Mouse (Mus musculus): ENCODE results near the gene Ethe1.
"Not testable (repeated sequence)": the region's sequence is repeated elsewhere in the genome, so short reads cannot be mapped to it uniquely, and the experiment has no call there.

The Ethe1 gene

GRCm38 (mm10) chr7:24612308-24612910, 25.1 kb downstream of the Ethe1 start:
- no peak for DNase-seq (ENCODE audit: low read depth)

DNA sequence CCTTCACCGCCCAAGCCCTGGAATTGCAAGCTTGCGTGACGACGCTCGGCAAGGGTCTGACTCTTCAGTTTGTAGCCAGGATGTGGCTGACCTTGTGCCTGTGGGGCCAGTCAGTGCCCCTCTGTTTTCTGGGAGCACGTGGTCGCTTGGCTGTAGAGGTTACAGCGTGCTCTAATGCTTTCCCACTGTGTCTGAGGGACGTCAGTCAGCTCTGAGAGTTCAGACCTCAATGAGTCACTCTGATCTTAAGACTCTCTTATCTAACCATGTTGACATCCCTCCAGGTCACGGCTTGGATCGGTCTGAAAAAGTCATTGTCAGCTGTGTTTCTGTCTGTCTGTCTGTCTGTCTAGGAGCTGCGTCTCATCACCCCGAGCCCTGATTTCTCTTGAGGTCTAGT, 27.5 kb downstream of the Ethe1 start:
- peak; percentile 94 for DNase-seq (ENCODE audit: low read depth)

DNA sequence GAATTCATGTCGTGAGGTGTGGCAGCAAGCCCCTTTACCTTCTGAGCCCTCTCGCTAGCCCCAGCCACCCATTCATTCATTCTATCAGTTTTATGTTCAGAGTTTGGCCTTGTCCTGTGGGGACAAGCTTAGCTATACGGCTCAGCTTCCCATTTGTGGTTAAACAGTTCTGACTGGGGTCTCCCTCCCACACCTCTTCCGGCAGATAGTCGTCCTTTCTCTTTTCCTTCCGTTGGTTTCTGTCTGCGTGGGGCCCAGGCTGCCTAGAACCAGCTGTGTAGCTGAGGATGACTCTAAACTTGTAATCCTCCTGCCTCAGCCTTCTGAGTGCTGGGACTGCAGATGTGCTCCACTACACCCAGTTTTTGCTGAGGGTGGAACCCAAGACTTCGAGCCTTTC, 30.4 kb downstream of the Ethe1 start:
- DNase-seq (ENCODE audit: low read depth): peak; percentile 88

- not testable (repeated sequence) for DNase-seq (ENCODE audit: low read depth)
These were observed 31.0 kb downstream of the Ethe1 start for GRCm38 (mm10) chr7:24618374-24618773.

DNA sequence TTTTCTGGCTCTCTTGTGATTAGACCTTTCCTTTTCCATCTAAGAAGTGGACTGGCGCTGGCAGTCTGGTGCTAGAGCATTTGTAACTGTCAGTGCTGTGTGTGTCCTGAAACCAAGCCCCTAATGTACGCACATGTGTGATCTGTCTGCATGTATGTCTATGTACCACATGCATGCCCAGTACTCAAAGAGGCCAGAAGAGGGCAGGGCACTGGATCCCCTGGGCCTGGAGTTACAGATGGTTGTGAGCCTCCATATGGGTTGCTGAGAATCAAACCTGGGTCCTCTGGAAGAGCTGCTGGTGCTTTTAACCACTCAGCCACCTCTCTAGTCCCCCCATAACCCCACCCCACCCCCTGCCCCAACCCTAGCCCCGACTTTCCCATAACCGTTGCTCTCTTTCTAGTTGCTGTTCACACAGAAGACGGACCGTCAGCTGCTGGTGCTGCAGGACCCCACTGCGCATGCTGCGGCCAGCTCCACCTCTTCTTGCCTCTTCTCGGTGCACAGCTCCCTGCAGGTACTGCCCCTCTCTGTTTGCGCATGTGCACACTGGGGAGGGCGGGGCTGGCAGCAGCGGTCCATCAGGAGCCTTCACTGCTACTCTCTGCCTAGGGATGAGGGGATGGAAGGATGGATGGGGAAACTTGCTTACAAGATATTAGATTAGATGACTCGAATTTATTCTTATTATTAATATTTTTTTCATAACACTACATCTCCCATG, 32.5 kb downstream of the Ethe1 start:
- no peak for DNase-seq (ENCODE audit: low read depth)

DNA sequence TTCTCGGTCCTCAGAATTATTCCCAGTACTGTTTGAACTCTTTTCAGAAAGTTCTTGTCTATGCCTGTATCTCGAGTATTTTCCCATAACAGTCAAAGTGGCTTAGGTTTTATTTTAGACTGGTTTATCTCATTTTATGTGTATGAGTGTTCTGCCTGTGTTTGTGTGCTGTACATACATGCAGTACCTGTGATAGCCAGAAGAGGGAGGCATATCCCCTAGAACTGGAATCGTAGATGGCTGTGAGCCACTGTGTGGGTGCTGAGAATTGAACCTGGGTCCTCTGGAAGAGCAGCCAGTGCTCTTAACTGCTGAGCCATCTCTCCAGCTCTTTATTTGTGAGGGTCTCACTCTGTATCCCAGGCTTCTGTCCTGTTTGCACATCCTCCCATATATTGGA, 33.9 kb downstream of the Ethe1 start:
- DNase-seq (ENCODE audit: low read depth): no peak

- no peak for DNase-seq (ENCODE audit: low read depth)
These were observed 35.6 kb downstream of the Ethe1 start for GRCm38 (mm10) chr7:24622967-24623366.

GRCm38 (mm10) chr7:24628685-24629610, 41.6 kb downstream of the Ethe1 start:
- DNase-seq (ENCODE audit: low read depth): peak; percentile 55

DNA sequence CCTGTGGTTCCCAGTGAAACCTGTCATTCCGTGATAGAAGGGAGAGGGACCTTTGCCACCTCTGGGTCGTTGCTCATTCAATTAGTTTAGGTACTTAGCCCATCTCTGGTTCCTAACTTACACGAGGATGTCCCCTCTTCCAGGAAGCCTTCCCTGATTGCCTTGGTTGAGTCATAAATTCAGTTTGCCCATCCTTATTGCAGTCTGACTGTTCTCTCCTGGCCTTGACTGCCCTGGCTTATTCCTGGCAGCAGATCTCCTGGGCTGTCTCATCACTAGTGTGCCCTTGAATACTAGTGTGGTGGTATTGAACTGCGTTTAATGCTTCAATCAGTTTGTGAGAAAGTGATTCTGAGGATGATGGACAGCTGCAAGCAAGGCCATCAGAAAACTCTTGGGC, 42.3 kb downstream of the Ethe1 start:
- DNase-seq (ENCODE audit: low read depth): no peak

DNA sequence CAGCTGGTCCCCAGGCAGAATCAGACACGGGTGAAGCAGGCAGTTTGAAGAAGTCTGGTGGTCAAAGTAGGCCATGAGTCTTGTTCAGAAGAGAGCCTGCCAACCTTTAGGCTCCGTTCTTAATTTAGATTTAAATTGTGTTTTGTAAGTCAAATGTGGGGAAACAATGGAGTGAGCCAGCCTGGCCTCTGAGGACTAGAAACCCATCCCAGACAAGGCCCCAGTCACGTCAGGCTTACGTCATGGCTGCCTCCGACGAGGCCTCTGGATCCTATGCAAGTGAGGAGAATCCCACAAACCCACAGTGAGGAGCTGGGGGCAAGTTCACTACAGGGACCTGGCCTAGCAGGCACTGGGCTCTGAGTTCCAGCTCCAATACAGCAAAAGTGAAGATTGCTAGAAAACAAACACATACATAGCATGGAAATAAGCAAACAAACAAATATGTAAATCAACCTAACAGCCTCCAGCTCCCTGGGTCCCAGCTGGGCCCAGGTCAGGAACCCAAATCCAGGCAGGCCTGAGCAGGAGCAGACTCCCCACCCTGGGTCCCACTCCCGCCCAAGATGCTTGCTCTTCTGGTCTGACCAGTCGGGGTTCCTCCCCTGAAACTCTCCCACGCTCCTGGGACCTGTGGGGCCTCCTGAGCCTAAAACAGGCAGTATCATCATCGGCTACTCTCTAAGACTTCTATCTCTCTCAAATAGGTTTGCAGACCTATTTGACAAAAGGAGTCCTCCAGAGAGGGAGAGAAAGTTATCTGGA, 43.0 kb downstream of the Ethe1 start:
- DNase-seq (ENCODE audit: low read depth): no peak

DNA sequence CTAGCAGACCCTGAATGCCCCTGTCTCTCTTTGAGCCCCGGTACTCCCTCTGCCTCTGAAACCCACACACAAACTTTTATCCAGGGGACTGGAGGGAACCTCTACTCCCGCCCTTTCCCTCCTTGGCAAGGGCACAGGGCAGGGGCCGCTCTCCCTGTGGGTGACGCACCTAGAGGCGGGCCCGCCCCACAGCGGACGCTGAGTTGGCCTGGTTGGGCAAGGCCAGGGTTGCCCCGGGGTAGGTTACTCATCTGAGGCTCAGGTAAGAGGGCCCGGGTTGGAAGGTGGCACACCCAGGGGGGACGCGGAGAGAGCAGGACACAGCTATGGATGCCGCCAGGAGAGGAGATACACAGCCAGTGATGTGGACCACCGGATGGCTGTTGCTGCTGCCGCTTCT, 48.9 kb downstream of the Ethe1 start, which contains the start of gene Lypd3:
Gene Lypd3, plus strand, starts transcription at position 287 of the 400 bp plus-strand sequence.
- no peak for DNase-seq (ENCODE audit: low read depth)

- DNase-seq (ENCODE audit: low read depth): no peak
These were observed 49.7 kb downstream of the Ethe1 start for GRCm38 (mm10) chr7:24637046-24637445.

- no peak for DNase-seq (ENCODE audit: low read depth)
These were observed 50.9 kb downstream of the Ethe1 start for GRCm38 (mm10) chr7:24638026-24638856.

- DNase-seq (ENCODE audit: low read depth): no peak
These were observed 53.1 kb downstream of the Ethe1 start for GRCm38 (mm10) chr7:24640450-24640849.

DNA sequence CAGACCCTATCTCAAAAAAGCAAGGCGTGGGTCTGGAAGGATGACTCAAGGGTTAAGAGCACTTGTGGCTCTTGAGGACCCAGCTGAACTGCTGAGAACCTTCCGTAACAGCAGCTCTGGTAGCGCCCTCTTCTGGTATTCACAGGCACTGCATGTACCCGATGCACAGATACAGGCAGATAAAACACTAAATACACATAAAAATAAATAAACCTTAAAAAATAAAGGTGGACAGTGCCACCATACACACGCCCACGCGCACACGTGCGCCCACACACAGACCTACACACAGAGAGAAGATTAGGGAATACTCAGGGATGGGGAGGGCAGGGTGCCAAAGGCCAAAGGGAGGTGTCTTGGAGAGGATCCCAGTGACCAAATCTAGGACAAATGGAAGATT, 55.1 kb downstream of the Ethe1 start:
- peak; percentile 79 for DNase-seq (ENCODE audit: low read depth)

DNA sequence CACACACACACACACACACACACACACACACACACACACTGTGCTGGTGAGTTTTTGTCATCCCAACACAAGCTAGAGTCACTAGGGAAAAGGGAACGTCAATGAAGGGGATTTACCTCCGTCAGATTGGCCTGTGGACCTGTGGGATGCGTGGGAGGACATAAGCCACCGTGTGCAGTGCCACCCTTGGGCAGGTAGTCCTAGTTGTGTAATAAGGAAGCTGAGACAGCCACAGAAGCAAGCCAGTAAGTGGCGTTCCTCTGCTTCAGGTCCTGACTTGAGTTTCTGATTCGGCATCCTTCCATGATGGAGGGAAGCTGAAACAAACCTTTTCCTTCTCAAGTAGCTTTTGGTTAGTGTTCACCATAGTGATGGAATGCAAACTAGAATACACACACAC, 57.1 kb downstream of the Ethe1 start:
- DNase-seq (ENCODE audit: low read depth): no peak

DNA sequence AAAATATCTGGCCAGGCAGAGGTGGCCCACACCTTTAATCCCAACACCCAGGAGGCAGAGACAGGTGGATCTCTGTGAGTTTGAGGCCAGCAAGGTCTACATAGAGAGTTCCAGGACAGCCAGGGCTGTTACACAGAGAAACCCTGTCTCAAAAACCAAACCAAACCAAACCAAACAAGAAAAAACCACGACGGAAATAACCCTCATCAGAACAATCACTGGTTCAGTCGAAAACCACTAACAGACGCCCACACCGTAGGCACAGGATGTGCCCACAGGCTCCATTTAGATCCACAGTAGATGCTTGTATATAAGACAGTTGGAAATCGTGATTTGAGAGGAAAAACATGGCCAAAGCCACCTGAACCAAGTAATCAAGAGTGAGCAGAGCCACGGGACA, 57.7 kb downstream of the Ethe1 start:
- peak; percentile 60 for DNase-seq (ENCODE audit: low read depth)

- DNase-seq (ENCODE audit: low read depth): no peak
These were observed 59.1 kb downstream of the Ethe1 start for GRCm38 (mm10) chr7:24646486-24646885.

GRCm38 (mm10) chr7:24653681-24654080, 66.3 kb downstream of the Ethe1 start:
- DNase-seq (ENCODE audit: low read depth): peak; percentile 61
